Mouse (Mus musculus): Measurements from ENCODE around the gene Smc1b.

DNA sequence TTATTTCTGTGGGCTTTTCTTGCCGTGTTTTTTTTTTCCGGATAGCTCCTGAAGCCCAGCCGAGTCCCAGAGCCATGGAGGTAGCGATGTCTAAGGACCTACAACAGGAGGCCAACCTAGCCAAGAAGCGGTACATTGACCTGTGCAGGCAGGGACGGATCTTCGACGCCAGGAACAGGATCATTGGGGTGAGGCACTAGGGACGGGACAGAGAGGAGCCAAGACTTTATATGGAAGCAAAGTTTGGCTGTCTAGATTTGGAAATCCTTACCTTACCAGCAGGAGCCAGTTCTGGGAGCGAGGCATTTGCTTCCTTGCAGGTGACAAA is 393 bp upstream of the Smc1b start:
- TF ChIP-seq CTCF (conservative IDR thresholded peaks at IDR 0.05; ENCODE audit: insufficient read depth, insufficient read length, low read depth, low read length): no peak
- no peak for TF ChIP-seq POLR2A (IDR thresholded peaks at IDR 0.05; ENCODE audit: low read depth, low read length)
